Mouse (Mus musculus) kidney, adult 2 months (tissue): ENCODE data around the gene Agbl4.

Experiments
- CTCF ChIP-seq: fragments of 200-500 bp; conservative IDR thresholded peaks from 2 replicates; pipeline ENCODE4 v1.5.1; 2011; ENCODE audit warnings: low read depth, mild to moderate bottlenecking, control low read depth, low read length, moderate library complexity, mixed read lengths; ENCODE audit not compliant: insufficient read depth, insufficient read length
- POLR2A ChIP-seq: fragments of 200-500 bp; IDR thresholded peaks from one replicate; pipeline ENCODE4 v1.6.1; 2011; ENCODE audit warnings: low read depth, low read length, control low read depth

GRCm38 (mm10) chr4:111519267-111519666, 1121.8 kb downstream of the Agbl4 start:
- TF ChIP-seq CTCF = no peak
- TF ChIP-seq POLR2A = no peak
